Mouse (Mus musculus) inflammation-experienced regulatory T-cells, adult 6 months (primary cell): ENCODE data around the gene 9230112D13Rik. TPM values are rescaled to one million over a fixed set of nuclear protein-coding genes. Genes with fewer than 3 reads are reported as not detected.

ENCODE experiments used
- ATAC-seq: one replicate; pipeline ENCODE4 v1.8.0; 2017
- polyA plus RNA-seq, 3 experiments: library from polyadenylated mRNA; unstranded; fragments of 100-300 nt; shearing (Covaris generic); gene quantifications; one replicate each; pipeline ENCODE4 v1.2.1; 2017

9230112D13Rik gene
- not detected for polyA plus RNA-seq

DNA sequence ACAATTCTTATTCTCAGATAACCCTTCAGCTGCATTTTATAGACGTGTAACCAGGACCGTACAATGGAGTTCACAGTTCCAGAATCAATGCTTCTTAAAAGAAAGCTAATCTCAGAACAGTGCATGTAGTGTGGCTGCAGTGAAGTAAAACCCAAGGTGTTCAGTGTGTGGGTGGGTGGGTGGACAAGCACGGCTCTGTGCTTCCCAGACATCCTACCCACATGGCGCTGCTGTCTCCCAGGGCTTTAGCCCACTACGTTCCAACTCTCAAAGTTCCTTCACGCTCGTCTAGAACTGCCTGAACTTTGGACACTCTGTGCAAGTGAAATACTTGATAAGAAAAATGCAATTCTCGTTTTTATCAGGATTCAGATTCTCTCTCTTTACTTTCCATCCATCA is at the start of gene 9230112D13Rik:
9230112D13Rik (minus strand) TSS at position 101 of the 400 bp plus-strand sequence.
- ATAC-seq: no peak

GRCm38 (mm10) chr14:34571610-34572387 is 49.2 kb upstream of the 9230112D13Rik start:
- ATAC-seq: no peak

DNA sequence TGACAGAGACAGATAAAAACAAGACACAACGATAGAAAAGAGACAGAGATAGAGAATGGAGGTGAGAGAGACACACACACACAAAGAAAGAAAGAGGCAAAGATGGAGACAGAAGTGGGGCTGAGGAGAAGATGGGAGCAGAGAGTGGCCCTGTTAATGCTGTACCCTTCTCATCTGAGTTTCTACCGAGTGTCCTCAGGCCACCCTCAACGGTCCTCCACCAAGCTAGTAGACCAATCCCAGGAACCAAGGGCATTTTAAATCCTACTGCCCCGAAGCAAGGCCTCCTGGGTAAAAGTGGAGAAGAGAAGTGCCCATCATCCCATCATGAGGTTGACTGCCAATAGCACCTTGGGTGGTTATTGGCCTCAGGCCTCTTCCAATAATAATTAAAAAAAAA is 48.3 kb upstream of the 9230112D13Rik start:
- ATAC-seq: no peak

- ATAC-seq: peak; percentile 38
These were observed 47.7 kb upstream of the 9230112D13Rik start for GRCm38 (mm10) chr14:34570294-34570693.

DNA sequence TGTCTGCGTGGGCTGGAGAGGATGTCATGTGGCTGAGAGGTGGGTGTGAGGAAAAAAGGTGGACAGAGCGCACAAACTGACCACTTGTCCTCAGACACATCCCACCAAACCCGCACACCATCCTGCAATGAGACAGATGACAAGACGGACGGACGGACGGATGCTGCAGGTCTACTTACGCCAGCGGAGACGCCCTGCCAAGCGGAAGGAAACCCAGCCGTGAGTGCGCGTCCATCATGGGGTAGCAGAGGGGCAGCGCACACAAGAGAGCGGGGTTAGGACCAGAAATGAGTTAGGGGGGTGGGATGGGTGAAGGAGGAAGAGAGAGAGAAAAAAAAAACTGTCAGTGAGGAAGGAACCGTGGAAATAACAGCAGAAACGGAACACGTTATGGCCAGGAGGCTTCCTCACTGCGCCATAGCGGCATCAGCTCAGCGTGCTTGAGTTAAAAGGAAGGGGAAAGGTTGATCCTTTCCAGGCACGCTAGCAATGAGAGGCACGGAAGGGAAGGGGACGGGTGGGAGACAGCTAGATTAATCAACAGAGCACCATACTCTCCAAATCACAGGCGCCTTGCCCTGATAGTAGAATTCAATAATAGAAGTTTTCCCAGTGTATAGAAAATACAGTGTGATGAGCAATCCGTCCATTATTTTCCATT is 47.1 kb upstream of the 9230112D13Rik start:
- no peak for ATAC-seq

DNA sequence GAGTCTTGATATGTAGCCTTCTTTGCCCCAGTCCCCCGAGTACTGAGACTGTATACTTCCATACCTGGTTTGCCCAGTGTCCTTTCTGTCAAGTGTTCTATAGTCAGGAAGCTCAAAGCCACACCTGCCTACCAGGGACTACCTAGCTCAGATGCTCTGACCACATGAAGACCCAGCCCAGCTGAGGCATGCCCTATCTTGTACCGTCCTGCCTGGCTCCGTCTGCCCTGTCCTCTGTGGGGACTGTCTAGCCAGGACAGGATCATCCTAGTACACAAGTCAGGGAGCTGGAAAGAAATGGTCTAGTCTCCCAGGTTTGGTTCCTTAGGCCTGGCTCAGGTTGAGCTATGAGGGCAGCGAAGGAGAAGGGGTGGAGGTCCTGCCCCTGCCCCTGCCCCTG is 46.0 kb upstream of the 9230112D13Rik start:
- no peak for ATAC-seq

- no peak for ATAC-seq
These were observed 45.1 kb upstream of the 9230112D13Rik start for GRCm38 (mm10) chr14:34567697-34568096.

DNA sequence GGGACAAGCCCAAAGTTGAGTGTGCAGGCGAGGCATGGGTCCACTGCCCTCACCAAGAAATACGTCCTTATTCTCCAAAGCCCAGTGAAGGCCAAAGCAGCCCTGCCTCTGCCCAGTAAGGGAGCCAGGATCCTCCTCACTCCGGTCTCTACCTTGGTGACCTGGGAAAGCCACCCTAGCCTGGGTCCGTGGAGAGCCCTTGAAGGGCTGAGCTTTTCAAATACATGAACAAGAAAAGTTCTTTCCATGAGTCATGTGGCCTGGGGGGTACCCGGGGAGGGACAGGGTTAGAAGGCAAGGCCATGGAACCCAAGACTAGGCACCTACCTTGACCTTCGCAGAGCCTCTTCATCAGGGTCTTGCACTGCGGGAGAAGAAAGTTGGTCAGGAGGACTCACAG is 43.9 kb upstream of the 9230112D13Rik start:
- no peak for ATAC-seq

GRCm38 (mm10) chr14:34565711-34566110 is 43.1 kb upstream of the 9230112D13Rik start:
- ATAC-seq: no peak

DNA sequence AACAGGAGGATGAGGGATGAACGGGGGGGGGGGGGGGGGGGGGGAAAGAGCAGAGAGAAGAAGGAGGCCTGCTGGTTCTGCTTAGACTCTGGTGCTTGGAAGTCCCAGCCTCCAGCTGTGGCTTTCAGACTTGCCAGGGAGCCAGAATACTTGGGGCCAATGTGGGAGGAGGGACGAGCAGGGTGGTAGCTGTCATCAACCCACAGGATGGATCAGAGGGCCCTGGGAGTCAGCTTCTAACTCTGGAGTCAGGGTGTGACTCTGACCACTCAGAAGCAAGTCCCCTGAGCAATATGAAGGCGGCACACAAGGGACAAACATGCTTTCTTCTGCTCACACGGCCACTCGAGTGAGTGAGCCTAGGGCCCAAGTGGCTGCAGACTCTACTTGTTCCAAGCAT is 42.0 kb upstream of the 9230112D13Rik start:
- no peak for ATAC-seq

DNA sequence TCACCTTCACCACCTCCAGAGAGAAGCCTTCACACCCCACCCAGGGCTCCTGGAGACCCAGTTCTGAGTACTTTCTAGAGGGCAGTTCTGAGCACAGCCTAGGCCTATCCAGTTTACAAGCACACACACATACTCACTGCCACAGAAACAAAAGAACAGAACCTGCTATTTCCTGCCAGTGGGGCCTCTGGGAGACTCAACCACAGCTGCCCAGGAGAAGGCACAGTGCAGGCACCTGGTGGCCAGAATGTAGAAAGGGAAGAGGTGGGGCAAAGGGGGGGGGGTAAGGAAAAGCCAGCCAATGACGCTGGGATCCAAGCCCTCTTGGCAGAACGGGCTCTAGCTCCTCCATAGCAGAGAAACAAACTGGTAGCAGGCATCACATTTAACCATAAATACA is 39.8 kb upstream of the 9230112D13Rik start:
- no peak for ATAC-seq

GRCm38 (mm10) chr14:34561647-34562046 is 39.0 kb upstream of the 9230112D13Rik start:
- no peak for ATAC-seq

- no peak for ATAC-seq
These were observed 36.3 kb upstream of the 9230112D13Rik start for GRCm38 (mm10) chr14:34558947-34559346.

- no peak for ATAC-seq
These were observed 32.6 kb upstream of the 9230112D13Rik start for GRCm38 (mm10) chr14:34555211-34555610.

DNA sequence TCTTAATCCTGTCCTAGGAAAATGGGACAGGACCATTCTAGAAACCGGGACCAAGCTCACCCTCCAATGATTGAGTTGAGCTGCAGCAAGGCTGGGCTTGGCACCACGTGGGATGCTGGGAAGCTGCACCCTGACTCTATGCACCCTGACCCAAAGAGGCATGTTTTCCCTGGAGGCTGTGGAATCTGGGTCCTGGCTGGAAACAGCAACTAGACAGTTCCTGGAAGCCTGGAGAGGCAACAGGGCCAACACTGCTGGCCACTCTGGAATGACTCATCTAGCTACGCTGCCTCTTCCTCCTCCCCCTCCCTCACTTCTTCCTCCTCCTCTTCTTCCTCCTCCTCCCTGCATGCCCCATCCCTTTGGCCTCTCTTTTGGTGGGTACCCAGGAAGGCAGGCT is 31.4 kb upstream of the 9230112D13Rik start:
- ATAC-seq: no peak

- no peak for ATAC-seq
These were observed 30.9 kb upstream of the 9230112D13Rik start for GRCm38 (mm10) chr14:34553470-34553869.

DNA sequence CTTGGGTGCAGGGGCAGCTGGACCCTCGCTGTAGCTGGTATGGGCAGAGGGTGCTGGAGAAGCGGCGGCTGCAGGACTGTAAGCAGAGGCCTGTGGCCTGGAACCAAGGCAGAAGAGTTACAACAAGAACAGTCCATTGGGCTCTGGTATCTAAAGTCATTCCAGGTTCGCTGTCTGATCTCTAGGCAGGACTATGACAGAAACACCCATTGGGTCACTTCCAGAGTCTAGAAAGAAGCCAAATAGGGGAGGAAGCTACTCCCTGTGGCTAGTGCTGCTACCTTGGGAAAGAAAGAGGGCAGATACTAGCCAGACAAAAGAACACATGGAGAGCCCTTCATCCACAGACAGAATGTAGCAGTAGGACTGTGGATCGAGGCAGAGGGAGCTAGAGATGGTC is 29.6 kb upstream of the 9230112D13Rik start:
- no peak for ATAC-seq

- ATAC-seq: peak; percentile 89
These were observed 26.5 kb upstream of the 9230112D13Rik start for GRCm38 (mm10) chr14:34549004-34549671.

DNA sequence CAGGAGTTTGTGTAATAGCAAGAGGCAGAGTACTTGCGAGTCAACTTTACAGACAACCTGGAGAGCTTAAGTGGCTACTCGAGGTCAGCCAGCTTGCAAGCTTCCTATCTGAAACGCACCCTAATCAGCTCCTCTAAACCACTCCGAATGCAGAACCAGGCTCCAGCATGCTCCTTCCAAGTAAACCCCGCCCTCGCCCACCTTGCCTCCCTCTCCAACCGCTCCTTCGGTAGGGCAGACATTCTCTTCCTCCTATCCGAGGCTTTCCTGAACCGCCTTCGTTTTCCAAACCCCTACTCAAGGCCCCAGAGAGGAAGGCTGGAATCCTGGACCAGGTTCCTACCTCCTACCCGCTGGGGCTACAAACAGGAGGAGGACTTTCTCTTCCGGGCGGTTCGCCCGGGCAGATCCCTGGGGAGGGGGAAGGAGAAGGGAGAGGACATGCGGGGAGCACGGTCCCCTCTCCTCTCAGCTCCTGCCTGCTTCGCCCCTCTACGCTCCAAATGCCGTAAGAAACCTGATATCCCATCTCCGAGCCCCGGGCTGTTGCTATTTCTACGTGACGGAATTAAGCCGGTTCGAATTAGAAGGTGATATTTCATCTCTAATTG is 25.9 kb upstream of the 9230112D13Rik start:
- ATAC-seq: peak; percentile 19

DNA sequence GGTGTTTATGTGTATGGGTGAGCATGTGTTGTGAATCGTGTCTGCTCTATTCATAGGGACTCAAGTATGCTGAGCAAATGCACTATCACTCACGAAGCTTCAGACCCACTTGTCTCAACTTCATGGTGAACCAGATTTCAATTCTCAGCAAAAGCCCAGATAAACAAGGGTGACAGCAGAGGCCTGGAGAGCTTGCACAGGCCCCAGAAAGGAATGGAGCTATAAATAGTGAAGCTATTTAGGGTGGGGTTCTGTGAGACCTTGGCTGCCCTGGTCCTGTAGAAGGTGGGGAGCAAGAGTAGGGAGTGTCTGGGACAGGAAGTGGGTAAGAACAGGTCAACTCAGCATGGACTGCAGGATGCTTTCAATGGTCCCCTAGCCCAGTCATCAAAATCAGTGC is 21.9 kb upstream of the 9230112D13Rik start:
- ATAC-seq: no peak

GRCm38 (mm10) chr14:34544001-34544400 is 21.4 kb upstream of the 9230112D13Rik start:
- no peak for ATAC-seq

- no peak for ATAC-seq
These were observed 21.0 kb upstream of the 9230112D13Rik start for GRCm38 (mm10) chr14:34543596-34543995.

DNA sequence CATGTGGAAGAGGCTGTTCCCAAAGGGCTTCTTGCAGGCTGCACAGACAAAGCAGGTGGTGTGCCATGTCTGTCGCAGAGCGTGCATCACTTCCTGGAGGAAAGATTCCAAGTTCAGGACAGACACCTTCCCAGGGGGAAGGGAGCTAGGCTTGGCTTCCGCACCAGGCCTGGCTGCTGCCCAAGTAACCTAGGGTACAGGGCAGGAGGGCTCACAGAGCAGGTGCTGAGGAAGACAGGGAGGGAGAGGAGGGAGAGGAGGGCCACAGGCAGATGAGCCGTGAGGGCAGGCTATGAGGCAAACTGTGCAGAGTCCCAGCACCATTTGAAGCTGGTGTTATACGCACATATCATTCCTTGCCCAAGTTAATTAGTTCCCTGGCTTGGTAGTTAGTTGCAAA is 19.3 kb upstream of the 9230112D13Rik start:
- no peak for ATAC-seq
